Mouse (Mus musculus): ENCODE data around the gene Chst8. TPM values are rescaled to one million over a fixed set of nuclear protein-coding genes. Genes with fewer than 3 reads are reported as not detected.
A peak's percentile ranks its signal among the peaks of the same experiment; 100 is the strongest.

Chst8 gene
- total RNA-seq, 2 experiments from 2014 or later: 0.46 TPM; not detected in 1

DNA sequence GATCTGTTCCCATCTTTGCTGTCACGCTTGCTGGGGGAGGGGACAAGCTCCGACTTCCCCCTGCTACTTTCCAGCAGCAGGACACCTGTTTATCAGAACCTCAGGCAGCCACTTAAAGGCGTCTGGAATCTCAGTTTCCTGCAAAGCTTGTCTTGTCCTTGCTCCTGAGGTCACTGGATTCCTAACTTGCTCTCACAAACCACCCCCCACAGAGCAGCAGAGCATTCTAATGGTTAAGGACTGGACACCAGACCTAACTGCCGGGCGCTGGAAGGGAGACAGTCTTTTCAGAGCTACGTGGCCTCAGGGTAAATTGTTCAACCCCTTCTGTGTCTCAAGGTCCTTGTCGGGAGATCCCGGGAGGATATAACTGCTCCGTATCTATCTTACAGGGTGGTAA lies 143.2 kb downstream of the Chst8 start:
- no peak for DNase-seq

DNA sequence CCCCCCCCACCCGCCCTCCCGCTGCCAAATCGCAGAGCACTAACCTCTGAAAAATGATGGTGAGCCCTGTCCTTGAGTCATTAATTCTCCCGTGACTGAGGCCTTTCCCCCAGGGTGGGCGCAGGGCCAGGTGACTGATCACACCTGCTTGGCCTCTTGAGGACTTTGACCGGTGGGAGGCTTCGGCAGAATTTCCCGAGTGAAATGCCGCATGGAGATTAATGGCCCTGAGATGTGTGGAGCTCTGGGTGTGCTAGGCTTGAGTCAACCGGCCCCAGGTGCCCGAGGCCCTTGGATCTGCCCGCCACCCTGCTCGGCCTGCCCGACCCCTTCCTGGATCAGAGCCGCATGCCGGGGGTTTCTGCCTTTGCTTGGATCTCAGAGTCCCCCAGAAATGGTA lies 144.6 kb downstream of the Chst8 start:
- no peak for DNase-seq

DNA sequence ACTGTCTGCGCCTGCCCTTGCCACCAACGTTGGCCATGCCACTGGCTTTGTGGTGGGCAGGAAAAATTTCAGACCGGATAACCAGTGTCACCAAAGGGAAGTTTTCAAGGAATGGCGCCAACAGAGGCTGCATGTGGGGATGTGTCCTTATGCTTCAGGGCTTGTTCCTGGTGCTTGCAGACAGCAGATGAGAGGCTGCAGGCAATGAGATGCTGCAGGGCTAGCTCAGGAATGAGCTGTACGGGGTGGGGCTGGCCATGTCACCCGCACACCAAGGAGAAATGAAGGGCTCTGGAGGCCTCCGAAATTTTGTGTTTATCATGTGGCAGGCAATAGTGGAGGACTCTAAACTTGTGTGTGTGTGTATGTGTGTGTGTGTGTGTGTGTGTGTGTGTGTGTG lies 149.4 kb downstream of the Chst8 start:
- no peak for DNase-seq

DNA sequence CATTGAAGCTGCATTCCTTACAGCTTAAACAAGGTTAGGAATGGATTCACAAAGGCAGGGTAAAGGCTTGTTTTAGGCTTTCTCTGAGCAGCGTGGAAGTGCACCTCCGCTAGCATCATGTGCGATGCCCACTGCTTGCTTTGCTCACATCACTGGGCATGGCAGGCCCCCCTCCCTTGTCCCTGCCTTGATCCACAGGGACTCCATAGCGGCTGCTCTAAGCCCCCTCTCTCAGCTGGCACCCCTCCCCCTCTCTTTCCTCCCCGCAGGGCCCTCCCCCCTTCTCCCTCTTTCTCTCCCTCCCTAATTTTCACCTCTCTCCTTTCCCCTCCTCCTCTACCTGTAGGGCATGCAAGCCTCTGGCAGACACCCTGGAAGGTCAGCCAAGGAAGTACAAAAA lies 150.3 kb downstream of the Chst8 start:
- no peak for DNase-seq

DNA sequence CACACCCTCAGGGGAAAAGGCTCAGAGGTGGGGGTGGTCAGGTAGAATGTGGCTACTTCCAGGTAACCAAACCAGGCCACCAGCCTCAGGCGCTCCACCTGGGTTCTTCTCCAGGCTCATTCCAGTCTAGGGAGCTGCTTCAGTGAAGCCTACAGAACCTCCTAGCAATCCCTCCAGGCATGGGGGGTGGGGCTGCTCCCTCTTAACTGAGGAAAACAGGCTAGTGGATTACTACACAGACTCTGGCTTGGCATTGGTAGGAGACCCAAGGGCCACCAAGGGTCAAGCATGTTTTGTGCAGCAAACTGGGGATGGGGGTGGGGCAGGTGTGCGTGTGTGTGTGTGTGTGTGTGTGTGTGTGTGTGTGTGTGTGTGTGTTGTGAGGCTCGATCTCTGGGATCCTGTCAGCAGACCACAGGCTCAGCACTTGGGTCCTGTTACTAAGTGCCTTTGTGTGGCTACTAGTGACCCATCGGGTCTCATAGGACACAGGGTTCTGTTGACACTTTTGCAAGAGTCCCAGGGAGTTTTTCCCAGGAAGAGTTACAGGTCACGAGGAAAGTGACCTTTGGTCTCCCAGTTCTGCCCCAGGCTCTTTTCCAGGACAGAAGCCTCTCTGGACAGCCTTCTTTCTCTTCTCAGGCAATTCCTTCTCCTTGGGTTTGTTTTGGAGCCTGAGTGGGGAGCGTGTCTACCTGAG lies 153.0 kb downstream of the Chst8 start:
- DNase-seq: no peak

DNA sequence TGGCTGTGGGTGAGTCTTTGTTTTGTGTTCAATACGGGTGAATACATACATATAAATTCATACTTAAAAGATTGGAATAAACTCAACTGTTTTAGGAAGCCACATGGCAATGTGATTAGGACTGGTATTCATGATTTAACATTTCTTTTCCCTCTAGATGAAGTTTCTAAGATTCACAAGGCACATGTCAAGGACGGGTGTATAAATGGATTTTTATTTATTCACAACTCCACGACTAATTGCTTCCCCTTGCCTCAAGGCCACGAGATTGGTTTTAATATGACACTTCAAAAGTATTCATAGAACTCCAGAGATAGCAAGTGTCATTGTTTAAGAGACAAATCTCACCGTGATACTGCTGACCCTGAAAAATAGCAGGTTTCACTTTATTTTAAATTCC lies 155.9 kb downstream of the Chst8 start, which contains the start of gene Kctd15:
Gene Kctd15, minus strand, starts transcription at position 101 of the 400 bp plus-strand sequence.
- DNase-seq: no peak

DNA sequence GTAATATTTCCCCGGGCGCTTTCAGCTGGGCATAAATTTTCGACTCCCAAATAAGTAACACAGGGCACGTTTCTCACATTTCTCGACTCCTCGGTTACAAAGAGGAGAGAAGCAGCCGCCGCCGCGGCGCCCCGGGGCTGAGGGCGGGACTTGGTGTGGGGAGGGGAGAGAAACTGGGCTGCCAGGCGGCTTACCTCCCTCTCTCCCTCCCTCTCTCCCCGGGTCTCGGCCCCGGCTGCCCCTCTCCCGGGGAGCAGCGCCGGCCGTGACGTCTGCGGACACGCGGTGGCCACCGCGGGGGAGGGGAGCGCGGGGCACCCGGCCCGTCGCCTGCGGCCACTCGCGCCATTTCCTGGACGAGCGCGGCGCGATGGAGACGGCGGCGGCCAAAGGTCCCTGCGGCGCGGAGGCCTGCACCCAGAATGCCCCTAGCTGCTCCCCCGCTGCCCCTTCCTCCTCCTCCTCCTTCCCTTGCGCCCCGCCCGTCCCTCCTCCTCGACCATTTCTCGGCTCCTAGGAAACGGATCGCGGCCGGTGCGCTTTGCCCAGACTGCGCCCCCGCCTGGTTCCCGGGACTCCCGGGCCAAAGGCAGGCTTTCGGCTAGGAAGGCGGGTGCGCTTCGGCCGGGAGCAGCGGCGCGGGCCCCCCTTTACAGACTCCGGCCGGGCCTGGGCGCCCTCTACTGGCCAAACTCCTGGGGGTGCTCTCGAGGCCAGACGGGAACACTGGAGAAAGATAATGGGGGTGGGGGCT lies 157.2 kb downstream of the Chst8 start:
- DNase-seq: peak; percentile 91 to 93

DNA sequence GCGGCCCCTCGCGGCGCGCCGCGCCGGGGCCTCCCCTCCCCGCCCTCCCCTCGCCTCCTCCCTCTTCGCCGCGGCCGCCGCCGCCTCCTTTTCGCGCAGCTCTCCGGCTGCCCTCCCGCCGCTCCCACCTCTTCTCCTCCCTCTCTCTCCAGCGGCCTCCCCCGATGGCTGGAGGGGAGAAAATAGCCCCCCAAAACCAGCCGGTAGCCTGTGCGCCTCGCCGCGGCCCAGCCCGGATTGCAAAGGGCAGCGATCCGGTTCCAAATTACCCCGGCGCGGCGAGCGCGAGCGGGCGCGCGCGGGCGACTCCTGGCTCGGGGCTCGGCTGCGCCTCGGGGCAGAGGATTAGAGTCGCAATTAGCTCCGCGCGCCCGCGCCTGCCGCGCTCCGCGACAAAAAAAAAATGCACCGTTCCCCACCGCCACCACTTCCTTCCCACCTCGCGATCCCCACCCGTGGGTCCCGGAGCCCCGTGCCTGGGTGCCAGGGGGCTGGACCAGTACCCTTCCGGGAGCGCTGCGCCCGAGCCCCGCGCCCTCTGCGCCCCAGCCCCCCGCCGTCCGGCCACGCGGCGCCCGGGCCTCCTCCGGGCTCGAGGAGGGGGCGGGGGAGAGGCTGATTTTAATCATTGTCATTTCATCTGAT lies 157.9 kb downstream of the Chst8 start:
- peak; percentile 38 to 75 for DNase-seq

DNA sequence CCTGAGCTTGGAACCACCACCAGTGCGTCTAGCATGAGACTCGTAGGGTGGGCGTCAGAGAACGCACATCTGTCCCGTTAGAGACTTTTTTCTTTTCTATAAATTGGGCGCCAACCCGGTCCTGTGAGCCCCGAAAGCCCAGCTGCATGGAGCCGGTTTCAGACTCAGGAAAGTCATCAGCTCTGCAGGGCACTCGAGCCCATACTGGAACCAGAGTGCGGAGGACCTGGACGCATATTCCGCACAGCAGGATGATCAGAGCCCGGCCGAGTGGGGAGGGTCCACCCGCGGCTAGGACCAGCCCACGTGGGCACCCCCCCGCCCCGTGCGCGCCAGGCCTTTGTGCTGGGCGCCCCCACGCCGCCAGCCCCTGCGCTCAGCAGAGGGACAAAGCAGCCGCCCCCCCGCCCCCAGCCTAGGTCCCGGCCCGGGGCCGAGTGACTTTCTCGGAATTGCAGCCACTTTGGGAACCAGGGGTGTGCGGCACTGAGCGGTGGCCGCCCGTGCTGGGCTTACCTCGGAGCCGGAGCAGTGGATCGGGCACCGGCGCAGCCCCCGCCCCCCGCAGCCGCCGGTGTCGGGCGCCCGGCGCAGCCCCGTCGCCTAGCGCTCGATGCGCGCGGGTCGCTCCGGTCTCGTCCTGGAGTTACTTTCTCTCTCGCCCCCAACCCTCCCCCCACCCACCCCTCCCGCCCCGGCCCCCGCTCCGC lies 158.6 kb downstream of the Chst8 start:
- peak in 1 of 2 experiments; percentile 11 for DNase-seq

DNA sequence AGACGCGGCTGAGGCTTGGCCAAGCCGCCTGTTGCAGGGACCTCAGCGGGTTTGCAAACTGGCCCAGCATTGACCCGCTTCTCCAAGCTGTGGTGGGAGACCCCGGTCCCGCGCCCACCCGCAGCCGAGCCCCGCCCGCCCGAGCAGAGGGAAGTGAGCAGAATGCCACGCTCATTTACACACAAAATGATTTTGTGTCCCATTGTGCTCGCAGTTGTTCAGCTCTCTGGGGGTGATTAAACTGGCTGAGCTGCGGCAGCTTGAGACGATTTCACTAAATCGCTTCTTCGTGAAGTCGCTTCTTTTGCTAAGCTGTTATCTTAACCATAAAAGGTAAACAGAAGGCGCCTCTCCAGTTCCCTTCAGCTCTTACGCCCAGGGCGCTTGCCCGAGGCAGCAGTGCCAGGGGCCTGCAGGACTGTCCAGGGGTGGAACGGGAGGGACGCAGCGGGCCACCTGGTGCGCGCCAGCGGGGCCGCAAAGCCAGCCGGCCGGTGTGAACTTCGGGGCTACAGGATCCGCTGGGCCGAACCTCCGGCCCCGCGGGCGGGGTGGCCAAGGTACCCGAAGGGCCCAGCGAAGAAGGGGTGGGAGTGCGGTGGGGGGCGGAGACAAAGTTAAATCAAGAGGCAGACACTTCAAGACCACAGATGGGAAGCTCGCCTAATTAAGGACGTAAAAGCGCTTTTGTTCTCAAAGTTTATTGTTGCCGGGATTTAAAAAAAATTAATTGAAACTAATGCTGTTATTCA lies 159.6 kb downstream of the Chst8 start:
- DNase-seq: peak; percentile 39 to 54

DNA sequence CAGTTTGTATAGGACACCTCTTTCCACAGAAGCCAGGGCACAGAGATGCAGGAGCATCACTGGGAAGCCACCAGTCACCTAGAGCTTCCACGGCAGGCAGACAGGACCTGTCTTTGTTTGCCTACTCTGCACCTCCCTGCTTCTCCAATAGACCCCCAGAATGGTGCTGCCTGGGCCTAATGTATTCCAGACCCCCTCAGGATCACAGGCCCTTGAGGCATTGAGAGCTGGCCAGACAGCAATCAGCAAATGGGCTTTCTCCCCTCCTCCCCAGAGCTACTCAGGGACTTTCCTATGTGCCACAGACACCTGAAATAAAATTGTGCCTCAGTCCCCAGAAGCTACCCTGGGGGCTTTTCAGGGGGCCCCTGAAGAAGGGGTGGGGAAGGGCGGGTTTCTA lies 161.1 kb downstream of the Chst8 start:
- DNase-seq: no peak

DNA sequence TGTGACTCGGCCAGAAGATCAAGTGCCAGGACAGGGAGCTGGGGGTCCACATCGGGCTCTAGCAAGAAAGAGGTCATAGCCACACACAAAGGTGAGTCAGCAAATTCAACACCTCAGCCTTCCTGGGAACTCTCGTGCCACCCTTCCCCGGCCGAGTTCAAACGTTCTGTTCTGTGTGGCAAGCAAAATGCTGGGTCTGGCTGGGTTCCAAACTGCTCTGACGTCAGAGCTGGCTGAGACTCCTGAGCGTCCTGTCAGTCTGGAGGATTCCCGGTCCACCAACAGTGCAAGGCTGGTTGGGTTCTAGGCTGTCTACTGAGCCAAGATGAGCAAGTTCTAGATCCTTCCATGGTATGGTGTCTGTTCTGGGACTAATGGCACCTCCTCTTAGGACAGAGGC lies 165.5 kb downstream of the Chst8 start:
- peak; percentile 64 to 65 for DNase-seq

DNA sequence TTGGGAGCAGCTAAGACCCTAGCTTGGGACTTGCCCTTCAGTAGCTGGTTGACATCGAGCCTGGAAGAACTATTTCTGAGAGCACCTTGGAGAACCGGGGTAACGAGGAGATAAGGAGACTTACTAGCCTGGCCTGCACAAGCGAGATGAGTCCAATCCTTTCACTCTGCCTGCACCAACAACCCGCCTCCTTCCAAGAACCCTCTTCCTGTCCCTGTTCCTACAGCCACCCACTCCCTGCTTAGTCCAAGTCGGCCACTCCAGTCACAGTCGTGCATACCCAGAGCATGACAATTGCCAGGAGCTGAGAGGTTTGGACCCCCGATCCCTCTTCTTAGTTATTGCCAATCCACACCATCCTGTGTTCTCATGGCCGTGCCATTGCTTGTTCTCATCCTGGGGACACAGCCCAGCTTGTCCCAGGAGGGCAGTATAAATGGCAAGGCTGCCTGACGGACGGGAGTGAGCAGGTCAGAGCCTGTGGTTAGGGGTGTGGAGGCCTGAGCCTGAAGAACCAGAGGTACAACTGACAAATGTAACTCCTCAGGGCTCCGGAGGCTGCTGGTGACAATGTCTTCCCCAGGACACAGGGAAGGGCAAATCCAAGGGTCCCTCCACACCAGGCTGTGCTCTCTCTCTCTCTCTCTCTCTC lies 166.2 kb downstream of the Chst8 start:
- DNase-seq: no peak

DNA sequence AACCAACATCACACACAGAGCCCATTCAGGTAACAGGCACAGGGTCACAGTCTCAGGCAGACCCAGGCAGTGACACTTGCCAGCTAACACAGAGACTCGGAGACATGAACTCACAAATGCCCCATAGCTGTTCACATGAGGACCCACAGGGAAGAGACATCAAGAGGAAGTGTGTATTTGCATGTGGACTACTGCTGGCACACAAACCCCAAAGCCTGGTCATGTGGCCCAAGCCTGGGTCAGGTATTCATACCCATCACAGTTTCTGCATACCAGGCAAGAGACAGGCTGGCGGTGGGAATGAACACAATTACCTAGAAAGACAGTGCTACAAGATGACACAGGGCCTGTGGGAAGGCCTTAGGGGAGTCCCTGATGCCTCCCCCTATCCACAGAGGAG lies 166.9 kb downstream of the Chst8 start:
- no peak for DNase-seq

DNA sequence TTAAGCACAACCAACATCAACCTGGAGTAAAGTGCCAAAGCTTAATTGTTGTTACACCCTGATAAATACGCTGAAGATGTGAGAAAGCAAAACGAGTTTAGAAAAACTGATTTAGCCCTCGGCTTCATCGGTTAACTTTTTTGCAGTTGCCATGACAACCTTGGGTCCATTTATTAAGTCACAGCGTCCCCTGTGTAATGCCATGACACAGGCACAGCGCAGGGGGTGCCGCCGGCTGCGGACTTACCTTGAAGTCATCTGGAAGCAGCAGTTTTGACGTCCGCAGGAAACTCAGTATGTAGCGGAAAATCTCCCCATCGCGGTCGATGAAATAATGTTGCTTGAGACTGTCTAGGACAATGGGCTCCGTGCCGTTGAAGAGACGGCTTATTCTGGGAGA lies 167.9 kb downstream of the Chst8 start:
- DNase-seq: no peak

DNA sequence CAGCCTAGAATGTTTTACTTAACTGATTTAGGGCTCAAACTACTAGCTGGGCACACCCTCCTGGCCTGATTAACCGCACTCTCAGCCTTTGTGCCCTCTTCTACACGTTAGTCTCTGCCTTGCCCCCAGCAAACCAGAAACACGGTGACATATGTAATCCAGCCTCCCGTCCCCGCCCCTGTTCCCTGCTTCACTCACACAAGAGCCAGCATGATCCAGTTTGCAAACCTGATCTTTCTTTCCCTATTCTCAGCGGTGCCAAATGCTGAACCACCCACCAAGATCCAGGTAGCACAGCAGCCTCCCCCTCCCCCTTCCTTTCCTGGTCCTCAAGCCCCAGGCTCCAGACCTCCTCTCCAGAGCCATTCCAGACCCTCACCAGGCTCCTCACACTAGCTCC lies 169.2 kb downstream of the Chst8 start:
- DNase-seq: no peak

DNA sequence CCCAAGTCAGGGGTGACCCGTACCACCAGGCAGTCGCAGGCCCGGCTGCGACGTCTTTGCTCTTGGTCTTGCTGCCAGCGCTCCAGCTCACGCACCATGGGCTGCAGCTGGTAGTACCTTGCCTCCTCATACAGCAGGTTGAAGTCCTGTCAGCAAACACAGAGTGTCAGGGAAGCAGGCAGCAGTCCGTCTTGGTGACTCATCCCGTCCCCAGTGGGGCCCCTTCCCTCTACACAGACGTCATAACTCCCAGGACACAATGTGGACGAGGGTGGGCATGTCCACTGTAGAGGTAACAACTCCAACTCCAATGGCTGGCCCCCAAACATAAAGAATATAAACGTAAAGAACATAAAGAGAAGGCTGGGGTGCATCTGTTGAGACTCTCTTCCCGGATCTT lies 170.5 kb downstream of the Chst8 start:
- no peak for DNase-seq

DNA sequence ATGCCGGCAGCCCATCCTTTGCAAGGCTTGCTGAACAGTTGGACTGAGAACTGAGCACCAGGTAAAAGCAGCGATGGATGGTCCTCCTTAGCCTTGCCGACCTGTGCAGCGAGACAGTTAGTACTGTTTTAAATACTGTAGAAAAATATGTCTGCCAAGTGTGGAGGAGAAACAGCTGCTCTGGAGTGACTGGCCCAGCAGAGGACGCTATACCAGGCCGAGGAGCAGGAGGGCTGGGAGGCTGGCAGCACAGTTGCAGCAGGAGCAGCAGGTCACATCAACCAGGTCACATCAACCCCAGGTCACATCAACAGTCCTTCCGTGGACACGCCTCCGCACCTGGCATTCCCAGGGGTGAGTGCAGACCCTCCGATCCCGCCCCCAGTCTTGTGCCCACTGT lies 172.7 kb downstream of the Chst8 start:
- DNase-seq: no peak

DNA sequence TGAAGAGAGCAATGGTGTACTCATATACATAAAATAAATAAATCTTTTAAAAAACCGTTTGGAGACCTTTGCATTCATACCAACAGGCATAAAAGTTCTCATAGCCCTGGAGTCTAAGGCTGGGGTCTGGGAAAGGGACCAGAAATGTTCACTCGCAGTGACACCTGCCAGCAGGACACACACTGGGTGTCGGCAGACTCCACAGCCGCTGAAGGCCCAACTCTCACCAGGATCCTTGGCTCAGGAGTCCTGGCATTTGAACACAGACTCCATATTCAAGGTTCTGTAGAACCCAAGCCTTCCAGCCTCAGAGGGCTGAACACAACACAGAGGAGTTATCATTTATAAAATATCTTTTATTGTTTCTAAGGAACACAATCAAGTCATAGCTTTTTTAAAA lies 175.8 kb downstream of the Chst8 start:
- no peak for DNase-seq

DNA sequence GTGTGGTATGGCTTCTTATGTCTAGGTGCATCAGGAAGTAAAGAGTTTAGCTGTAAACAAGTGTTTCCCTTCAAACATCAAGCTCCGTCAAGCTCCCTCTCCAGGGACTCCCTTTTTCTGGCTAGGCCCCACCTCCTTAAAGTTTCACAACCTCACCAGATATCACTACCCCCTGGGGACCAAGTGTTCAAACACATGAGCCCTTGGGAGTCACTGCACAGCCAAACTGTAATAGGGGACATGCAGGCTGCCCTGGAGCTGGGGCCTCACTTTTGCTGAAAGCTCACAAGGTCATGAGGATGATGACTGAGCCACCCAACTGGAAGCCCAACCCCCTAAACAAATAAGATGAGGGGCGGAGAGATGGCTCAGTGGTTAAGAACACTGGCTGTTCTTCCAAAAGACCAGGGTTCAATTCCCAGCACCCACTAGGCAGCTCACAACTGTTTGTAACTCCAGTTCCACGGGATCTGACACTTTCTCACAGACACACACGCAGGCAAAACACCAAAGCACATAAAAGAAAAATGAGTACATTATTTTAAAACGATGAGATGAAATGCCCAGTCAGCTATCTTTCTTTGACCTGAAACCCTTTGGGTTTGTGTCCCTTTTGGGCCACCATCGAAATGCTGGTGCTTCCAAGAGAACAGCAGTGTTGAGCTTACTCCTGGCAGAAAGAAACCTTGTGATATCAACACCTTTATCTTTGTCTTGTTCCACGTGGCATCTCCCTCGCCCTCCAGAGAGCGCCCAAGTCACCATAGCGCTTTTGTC lies 179.4 kb downstream of the Chst8 start:
- DNase-seq: peak; percentile 32 to 57

Measured in heart, adult 18-20 months (tissue).